Mouse (Mus musculus) kidney, adult 10 weeks (tissue): ENCODE measurements around the gene Olfr982. TPM values are rescaled to one million over a fixed set of nuclear protein-coding genes. Genes with fewer than 3 reads are reported as not detected.

ENCODE experiments used
- polyA plus RNA-seq: library from polyadenylated mRNA; stranded (reverse); fragments of 350-450 nt; fragmentation: Illumina TruSeq; extraction: RNeasy Lipid Tissue Mini Kit (QIAGEN cat#74804); gene quantifications from one replicate; pipeline ENCODE4 v1.2.3, GENCODE M21; 2014; ENCODE audit warnings: low read depth, low replicate concordance

Gene Olfr982
- polyA plus RNA-seq: not detected

DNA sequence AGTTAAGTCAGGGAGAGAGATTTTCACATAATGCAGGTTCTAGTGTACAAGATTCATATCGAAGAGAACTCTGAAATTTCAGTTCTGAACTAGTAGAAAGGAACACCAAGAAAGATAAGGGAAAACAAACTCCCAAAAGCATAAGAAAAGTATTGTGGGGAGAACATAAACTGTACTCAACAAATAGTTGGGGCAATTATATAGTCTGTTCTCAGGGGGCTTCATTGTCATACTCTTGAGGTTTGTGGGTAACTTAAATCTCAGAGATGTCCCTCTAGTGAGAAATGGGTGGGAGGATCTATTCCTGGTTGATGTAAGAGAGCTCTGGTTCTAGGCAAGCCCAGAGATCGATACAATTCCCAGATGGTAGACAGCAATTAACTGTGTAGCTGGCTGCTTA, at the start of gene Olfr982:
Gene Olfr982 (plus strand): TSS at position 301 of the 400 bp plus-strand sequence.

DNA sequence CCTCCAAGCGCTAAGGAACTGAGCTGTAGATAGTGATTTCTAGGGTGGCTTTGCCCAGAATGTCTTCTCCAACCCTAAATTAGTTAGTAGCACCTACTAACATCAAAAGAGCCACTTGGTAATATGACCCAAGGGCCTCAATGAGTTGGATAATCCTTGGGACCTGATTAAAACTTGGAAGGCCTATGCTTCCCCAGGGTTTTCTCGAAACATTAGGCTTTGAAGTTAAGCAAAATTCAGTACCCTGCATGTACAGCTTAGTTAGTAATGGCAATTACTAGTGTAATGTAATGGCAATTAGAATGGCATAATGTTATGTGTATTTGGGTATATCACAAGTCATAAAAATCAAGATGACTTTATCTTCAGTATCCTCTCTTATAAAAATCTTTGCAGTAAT, 19.9 kb downstream of the Olfr982 start, which contains the start of gene Olfr983:
Gene Olfr983 (minus strand): TSS at position 101 of the 400 bp plus-strand sequence.

DNA sequence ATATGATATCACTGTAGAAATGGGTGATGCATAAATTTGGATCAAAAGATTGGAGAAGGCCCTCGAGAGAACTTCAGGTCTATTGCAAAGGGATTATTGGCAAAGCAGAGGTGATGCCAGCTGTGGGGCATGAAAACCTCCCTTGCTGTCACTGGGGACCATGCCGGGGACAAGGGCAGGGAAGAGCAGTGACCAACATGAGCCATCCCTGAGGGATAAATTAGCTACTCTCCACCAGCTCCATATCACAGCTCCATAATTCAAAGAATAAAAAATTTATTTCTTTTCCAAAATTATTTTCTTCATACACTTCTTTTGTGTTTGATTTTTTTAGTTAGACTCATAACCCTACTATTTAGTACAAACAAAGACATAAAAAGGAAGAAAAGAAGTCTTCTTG, 40.5 kb downstream of the Olfr982 start, which contains the start of gene Olfr984:
Gene Olfr984 (minus strand): TSS at position 101 of the 400 bp plus-strand sequence.

Other genes with a start within 250 kb of the Olfr982 start
- gene Olfr971, start 237.0 kb upstream of the Olfr982 start, polyA plus RNA-seq: not detected
- gene Olfr972, start 207.4 kb upstream of the Olfr982 start, polyA plus RNA-seq: not detected
- gene Olfr229, start 166.5 kb upstream of the Olfr982 start, polyA plus RNA-seq: not detected
- not detected for gene Olfr974, start 136.3 kb upstream of the Olfr982 start, polyA plus RNA-seq
- gene Olfr975, start 121.8 kb upstream of the Olfr982 start, polyA plus RNA-seq: not detected
- not detected for gene Olfr976, start 112.7 kb upstream of the Olfr982 start, polyA plus RNA-seq
- not detected for gene Olfr978, start 81.7 kb upstream of the Olfr982 start, polyA plus RNA-seq
- gene Olfr979, start 70.4 kb upstream of the Olfr982 start, polyA plus RNA-seq: not detected
- gene Olfr980, start 64.2 kb upstream of the Olfr982 start, polyA plus RNA-seq: not detected
- gene Olfr981, start 52.4 kb upstream of the Olfr982 start, polyA plus RNA-seq: not detected
- gene Olfr983, start 19.8 kb downstream of the Olfr982 start, polyA plus RNA-seq: not detected
- not detected for gene Olfr984, start 40.4 kb downstream of the Olfr982 start, polyA plus RNA-seq
- not detected for gene Olfr985, start 56.4 kb downstream of the Olfr982 start, polyA plus RNA-seq
- not detected for gene Tmem225, start 74.3 kb downstream of the Olfr982 start, polyA plus RNA-seq
- not detected for gene Olfr986, start 107.1 kb downstream of the Olfr982 start, polyA plus RNA-seq
- gene Zfp202, start 118.5 kb downstream of the Olfr982 start, polyA plus RNA-seq: 3.2 TPM
- not detected for gene Scn3b, start 195.4 kb downstream of the Olfr982 start, polyA plus RNA-seq